Mouse (Mus musculus): Measurements from ENCODE around the gene 1700057G04Rik. TPM values are rescaled to one million over a fixed set of nuclear protein-coding genes. Genes with fewer than 3 reads are reported as not detected.

1700057G04Rik gene
- polyA plus RNA-seq, 2 experiments, result not detected

DNA sequence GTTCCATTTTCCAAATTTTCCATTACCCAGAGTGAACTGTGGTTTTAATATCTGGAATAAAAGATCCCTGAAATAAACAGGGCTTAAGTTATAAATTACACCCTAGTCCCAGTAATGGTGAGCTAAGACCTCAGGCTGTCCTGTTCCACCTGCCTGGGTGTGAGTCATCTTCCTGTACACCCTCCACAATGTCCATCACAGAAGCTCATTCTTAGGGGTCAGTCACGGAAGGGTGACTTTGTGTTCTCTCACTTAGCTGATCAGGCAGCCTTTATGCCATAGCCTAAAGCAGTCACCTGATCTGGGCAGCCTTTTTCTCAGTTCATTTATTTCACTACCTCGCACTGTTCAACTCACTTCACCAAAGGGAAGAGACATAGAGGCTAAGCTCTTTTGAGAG lies 17.0 kb upstream of the 1700057G04Rik start:
- H3K4me2 ChIP-seq (ENCODE audit: low read depth), result no peak overlapping the region
- H3K36me3 ChIP-seq (replicated peaks; ENCODE audit: control insufficient read depth, insufficient read depth, low read depth), result no peaks in the 10 kb centered on the region
- H3K9me3 ChIP-seq (ENCODE audit: control insufficient read depth, low read length), result no peaks in the 10 kb centered on the region
- no peak overlapping the region for H3K27ac ChIP-seq
- no peak for ATAC-seq (ENCODE audit: insufficient read depth)
- no peak for TF ChIP-seq CTCF (IDR thresholded peaks at IDR 0.05; ENCODE audit: low read depth)
- no peak for TF ChIP-seq EP300 (IDR thresholded peaks at IDR 0.05; ENCODE audit: low read depth)
- WGBS (ENCODE audit: insufficient replicate concordance), result 50% methylated on average over 2 of the region's 2 CpGs
- DNase-seq (ENCODE audit: low read depth in 3 of 3, low spot score in 3 of 3), result no peak
- peaks cover 0 to 6% of the 10 kb centered on the region in 2 experiments; a peak in 2 of 4 replicates for H3K4me1 ChIP-seq (replicated peaks; ENCODE audit: control insufficient read depth in 2 of 2, insufficient read depth in 2 of 2, low read length in 1 of 2)
- no peaks in the 10 kb centered on the region for H3K27me3 ChIP-seq (ENCODE audit: control insufficient read depth, insufficient read depth, low read length)
- H3K4me3 ChIP-seq (ENCODE audit: insufficient read depth in 1 of 2, low read depth in 2 of 2, low read length in 2 of 2), result no peak overlapping the region
- H3K9ac ChIP-seq (replicated peaks), result no peak overlapping the region

DNA sequence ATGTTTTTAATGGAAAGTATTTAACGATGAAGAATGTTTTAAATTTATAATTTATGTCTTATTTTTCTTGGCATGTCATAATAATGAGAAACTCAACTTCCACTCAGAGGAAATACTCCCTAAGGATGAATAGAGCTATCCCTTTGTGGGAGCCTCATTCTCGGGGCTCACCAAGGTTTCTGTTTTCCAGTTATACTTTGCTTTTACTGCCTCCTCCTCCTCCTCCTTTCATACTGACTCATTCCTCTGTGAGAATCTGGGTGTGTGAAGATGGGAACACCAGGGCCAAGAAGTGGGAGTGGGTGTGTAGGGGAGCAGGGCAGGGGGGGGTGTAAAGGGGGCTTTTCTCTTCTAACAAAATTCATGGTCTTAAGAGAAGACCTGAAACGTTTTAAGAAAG lies 16.3 kb upstream of the 1700057G04Rik start:
- no peaks in the 10 kb centered on the region for H3K9me3 ChIP-seq (ENCODE audit: control insufficient read depth, low read length)
- no peak for DNase-seq (ENCODE audit: low read depth in 3 of 3, low spot score in 3 of 3)
- peaks cover 0 to 6% of the 10 kb centered on the region in 2 experiments; a peak in 2 of 4 replicates for H3K4me1 ChIP-seq (replicated peaks; ENCODE audit: control insufficient read depth in 2 of 2, insufficient read depth in 2 of 2, low read length in 1 of 2)
- H3K27me3 ChIP-seq (ENCODE audit: control insufficient read depth, insufficient read depth, low read length), result no peaks in the 10 kb centered on the region
- no peak overlapping the region for H3K4me3 ChIP-seq (ENCODE audit: insufficient read depth in 1 of 2, low read depth in 2 of 2, low read length in 2 of 2)
- H3K9ac ChIP-seq (replicated peaks), result no peak overlapping the region
- no peak for TF ChIP-seq CTCF (IDR thresholded peaks at IDR 0.05; ENCODE audit: low read depth)
- no peak for TF ChIP-seq EP300 (IDR thresholded peaks at IDR 0.05; ENCODE audit: low read depth)
- H3K4me2 ChIP-seq (ENCODE audit: low read depth), result no peak overlapping the region
- ATAC-seq (ENCODE audit: insufficient read depth), result no peak
- H3K27ac ChIP-seq, result no peak overlapping the region
- WGBS (ENCODE audit: insufficient replicate concordance), result 60% methylated on average over 3 of the region's 3 CpGs
- no peaks in the 10 kb centered on the region for H3K36me3 ChIP-seq (replicated peaks; ENCODE audit: control insufficient read depth, insufficient read depth, low read depth)

DNA sequence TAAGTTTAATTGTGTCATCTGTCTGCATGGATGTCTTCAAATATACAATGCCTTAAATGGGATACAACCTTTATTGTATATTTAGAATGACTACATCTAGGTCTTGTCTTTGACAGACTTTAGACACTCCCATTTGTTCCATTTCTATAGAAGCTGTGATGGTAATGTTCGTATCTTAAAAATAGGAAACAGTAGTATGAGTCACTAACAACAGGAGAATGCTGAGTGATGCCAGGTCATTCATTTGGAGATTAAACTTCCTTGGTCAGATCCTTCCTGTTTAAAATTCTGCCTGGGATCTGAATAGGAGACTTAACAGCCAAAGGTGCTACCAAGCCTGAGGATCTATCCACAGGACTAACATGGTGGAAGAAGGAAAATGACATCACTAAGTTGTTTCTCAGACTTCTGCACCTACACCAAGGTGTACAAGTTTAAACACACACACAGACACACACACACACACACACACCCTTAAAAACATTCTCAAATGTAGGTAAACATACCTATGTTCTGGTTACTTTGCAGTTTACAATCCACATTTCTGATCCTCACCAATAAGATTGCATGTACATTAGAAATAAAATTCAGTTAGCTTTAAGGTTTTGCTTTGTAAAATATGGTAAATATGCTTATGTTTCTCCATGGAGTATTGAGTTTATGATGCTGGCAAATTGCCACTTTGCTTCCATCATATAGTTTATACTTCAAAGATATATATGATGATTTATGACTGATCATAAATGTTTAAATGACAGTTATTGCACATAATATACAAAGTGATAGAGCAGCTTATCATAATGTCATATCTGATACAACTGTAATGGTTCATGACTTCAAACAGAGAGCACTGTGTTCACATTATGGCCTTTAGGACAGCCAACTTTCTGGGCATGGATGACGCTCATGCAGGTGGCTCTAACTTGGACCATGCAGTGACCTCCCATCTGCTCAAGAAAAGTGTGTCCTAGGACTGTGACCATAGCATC lies 15.3 kb upstream of the 1700057G04Rik start:
- ATAC-seq (ENCODE audit: insufficient read depth), result no peak
- no peak overlapping the region for H3K27ac ChIP-seq
- no peaks in the 10 kb centered on the region for H3K9me3 ChIP-seq (ENCODE audit: control insufficient read depth, low read length)
- H3K4me2 ChIP-seq (ENCODE audit: low read depth), result no peak overlapping the region
- DNase-seq (ENCODE audit: low read depth in 3 of 3, low spot score in 3 of 3), result no peak
- TF ChIP-seq CTCF (IDR thresholded peaks at IDR 0.05; ENCODE audit: low read depth) (no peak), EP300 (IDR thresholded peaks at IDR 0.05; ENCODE audit: low read depth) (no peak)
- no peak overlapping the region for H3K4me3 ChIP-seq (ENCODE audit: insufficient read depth in 1 of 2, low read depth in 2 of 2, low read length in 2 of 2)
- no peaks in the 10 kb centered on the region for H3K27me3 ChIP-seq (ENCODE audit: control insufficient read depth, insufficient read depth, low read length)
- no peaks in the 10 kb centered on the region for H3K36me3 ChIP-seq (replicated peaks; ENCODE audit: control insufficient read depth, insufficient read depth, low read depth)
- H3K9ac ChIP-seq (replicated peaks), result no peak overlapping the region
- 70% methylated on average over 2 of the region's 2 CpGs for WGBS (ENCODE audit: insufficient replicate concordance)
- H3K4me1 ChIP-seq (replicated peaks; ENCODE audit: control insufficient read depth in 2 of 2, insufficient read depth in 2 of 2, low read length in 1 of 2), result peaks cover 0 to 6% of the 10 kb centered on the region in 2 experiments; a peak in 2 of 4 replicates

DNA sequence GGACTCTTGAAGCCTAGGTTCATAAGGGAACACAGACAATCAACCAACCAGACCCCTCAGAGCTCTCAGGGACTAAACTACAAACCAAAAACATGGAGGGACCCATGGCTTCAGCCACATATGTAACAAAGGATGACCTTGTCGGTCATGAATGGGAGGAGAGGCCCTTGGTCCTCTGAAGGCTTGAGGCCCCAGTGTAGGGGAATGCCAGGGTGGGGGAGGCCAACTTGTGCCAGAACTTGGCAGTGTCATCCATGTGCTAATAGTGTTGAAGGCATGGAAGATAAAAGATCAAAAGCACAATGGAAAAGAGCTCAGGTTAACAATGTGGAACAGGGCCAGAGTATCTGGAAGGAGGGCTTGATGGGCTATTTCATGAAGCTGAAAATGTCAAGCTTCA lies 10.9 kb upstream of the 1700057G04Rik start:
- Histone ChIP-seq H3K4me1 (replicated peaks; ENCODE audit: control insufficient read depth in 2 of 2, insufficient read depth in 2 of 2, low read length in 1 of 2) (no peaks in the 10 kb centered on the region), H3K9ac (replicated peaks) (no peak overlapping the region), H3K4me2 (ENCODE audit: low read depth) (no peak overlapping the region), H3K27me3 (ENCODE audit: control insufficient read depth, insufficient read depth, low read length) (no peaks in the 10 kb centered on the region), H3K27ac (no peak overlapping the region), H3K36me3 (replicated peaks; ENCODE audit: control insufficient read depth, insufficient read depth, low read depth) (no peaks in the 10 kb centered on the region), H3K9me3 (ENCODE audit: control insufficient read depth, low read length) (no peaks in the 10 kb centered on the region), H3K4me3 (ENCODE audit: insufficient read depth in 1 of 2, low read depth in 2 of 2, low read length in 2 of 2) (no peak overlapping the region)
- TF ChIP-seq EP300 (IDR thresholded peaks at IDR 0.05; ENCODE audit: low read depth) (no peak), CTCF (IDR thresholded peaks at IDR 0.05; ENCODE audit: low read depth) (no peak)
- ATAC-seq (ENCODE audit: insufficient read depth), result no peak
- WGBS (ENCODE audit: insufficient replicate concordance), result 48% methylated on average over 1 of the region's 1 CpGs
- DNase-seq (ENCODE audit: low read depth in 3 of 3, low spot score in 3 of 3), result no peak

DNA sequence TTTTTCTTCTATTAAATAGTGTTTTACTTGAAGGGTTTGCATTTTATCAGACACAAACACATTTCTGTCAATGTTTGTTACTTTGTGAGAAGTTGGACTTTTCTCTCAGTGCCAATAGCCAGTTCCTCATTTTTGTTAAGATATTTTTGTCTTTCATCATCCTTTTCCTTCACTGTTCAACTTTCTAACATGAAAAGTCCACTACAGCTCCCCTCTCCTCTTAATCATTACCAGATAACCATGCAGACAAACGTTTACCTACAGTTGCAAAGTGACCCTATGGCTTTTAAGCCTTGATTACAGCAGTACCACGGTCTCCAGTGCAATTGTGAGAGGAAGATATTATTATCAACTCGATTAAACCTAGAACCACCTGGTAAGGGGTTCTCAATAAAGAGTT lies 8.0 kb upstream of the 1700057G04Rik start:
- Histone ChIP-seq H3K9ac (replicated peaks) (no peak overlapping the region), H3K4me1 (replicated peaks; ENCODE audit: control insufficient read depth in 2 of 2, insufficient read depth in 2 of 2, low read length in 1 of 2) (no peaks in the 10 kb centered on the region), H3K36me3 (replicated peaks; ENCODE audit: control insufficient read depth, insufficient read depth, low read depth) (no peaks in the 10 kb centered on the region), H3K4me2 (ENCODE audit: low read depth) (no peak overlapping the region), H3K4me3 (ENCODE audit: insufficient read depth in 1 of 2, low read depth in 2 of 2, low read length in 2 of 2) (no peak overlapping the region), H3K9me3 (ENCODE audit: control insufficient read depth, low read length) (no peaks in the 10 kb centered on the region), H3K27me3 (ENCODE audit: control insufficient read depth, insufficient read depth, low read length) (no peaks in the 10 kb centered on the region), H3K27ac (no peak overlapping the region)
- no peak for ATAC-seq (ENCODE audit: insufficient read depth)
- no peak for TF ChIP-seq CTCF (IDR thresholded peaks at IDR 0.05; ENCODE audit: low read depth)
- TF ChIP-seq EP300 (IDR thresholded peaks at IDR 0.05; ENCODE audit: low read depth), result no peak
- DNase-seq (ENCODE audit: low read depth in 3 of 3, low spot score in 3 of 3), result no peak
- 24% methylated on average over 3 of the region's 3 CpGs for WGBS (ENCODE audit: insufficient replicate concordance)
